Mouse (Mus musculus): ENCODE measurements around the gene Gramd1b.

The Gramd1b gene

DNA sequence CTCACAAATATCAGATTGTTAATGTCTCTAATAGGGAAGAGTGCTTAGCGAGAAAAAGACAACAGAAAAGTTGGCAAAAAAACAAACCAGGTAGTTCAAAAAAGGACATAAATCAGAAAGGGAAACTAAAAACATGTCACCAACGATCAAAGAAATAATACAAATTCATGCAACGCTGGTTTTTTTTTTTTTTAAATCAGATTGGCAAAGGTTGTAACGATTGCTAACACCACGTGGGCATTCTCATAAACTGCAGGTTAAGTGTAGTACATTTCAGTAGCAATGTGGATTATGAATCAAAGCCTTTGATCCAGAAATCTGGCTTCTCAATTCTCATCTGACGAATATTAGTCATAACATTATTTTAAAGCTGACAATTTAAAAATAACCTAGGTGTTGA, 169.2 kb downstream of the Gramd1b start:
- no peak for DNase-seq (ENCODE audit: low spot score)

DNA sequence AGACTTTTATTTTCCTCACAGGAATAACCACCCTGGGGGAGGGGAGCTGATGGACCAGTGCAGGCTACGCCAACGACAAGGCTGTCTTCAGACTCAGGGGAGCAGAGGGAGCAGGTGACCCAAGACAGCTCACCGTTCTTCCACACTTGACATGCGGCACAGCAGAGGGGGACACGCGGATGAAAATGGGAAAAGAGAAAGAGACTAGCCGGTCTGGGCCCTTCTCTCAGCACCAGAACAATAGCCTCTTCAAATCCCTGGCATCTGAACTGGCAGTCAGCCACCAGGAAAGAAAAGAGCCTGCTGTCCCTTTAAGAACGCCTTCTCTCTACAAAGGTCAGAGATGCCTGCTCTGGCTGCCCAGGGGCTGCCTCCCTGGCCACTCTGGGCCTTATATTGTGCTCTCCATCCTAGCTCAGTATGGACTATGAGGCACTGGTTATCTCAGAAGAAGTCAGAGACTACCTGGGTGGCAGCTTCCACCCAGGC, 172.7 kb downstream of the Gramd1b start:
- no peak for DNase-seq (ENCODE audit: low spot score)

DNA sequence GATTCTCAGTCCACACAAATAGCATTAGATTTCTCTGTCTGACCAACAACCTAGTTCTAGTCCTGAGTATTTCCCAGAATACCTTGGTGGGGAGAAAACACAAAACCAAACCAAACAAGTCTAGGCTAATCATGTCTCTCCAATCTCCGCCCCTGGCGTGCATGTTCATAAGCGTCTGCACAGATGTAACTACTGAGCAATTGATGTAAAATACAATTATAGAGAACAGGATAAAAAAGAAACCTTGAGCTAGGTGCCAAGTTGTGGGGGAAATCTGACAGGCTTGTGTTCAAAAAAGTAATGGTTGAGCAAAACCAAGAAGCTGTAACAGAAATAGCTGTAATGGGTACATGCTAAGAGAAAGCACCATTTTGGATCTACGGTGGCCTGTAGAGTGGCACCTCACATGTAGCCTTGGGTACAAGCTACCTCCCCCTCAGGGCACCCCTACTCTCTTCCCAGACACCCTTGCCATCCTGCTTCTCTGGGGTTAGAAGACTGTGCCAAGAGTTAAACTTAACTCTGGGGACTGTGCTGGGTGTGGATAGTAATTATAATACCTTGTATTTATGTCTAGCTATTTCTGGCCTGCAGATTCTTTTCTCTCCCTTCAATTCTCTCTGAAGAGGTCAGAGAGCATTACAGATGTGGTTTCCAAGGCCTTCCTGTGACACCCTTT, 174.3 kb downstream of the Gramd1b start:
- no peak for DNase-seq (ENCODE audit: low spot score)

DNA sequence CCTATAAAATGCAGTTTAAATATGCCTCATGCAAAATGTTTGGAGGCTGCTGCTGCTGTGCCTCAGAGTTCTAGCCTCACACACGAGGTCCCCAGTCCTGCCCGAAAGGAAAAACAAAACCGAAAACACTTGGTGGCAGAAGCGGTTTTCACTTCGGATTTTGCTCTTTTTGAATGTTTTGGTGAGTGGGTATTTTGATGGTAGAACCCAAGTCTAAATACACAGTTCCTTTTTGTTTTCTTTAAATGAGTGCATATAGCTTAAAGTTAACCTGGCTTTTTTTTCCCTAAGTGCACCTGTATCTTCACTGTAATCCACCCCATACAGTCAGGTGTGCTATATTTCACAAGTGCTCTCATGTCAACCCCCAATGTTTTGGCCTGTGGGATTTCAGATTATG, 174.8 kb downstream of the Gramd1b start:
- DNase-seq (ENCODE audit: low spot score), result no peak

DNA sequence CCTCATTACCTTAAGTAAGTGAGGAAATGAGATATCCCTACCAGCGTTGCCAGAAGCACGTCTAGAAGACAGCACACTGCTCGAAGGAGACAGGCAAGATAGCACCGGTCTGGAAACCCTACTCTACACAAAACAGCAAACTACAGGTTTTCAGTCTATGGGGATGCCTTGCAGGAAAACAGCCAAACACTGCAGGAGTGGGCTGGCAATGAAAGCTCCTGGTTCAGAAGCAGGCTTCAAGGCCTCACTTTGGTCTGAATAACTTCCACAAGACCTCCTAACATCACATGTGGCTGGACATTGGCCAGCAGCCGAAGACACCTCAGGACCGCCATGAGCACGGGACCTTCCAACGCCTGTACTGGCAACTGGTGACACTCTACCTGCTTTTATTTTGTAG, 175.8 kb downstream of the Gramd1b start:
- DNase-seq (ENCODE audit: low spot score), result no peak

DNA sequence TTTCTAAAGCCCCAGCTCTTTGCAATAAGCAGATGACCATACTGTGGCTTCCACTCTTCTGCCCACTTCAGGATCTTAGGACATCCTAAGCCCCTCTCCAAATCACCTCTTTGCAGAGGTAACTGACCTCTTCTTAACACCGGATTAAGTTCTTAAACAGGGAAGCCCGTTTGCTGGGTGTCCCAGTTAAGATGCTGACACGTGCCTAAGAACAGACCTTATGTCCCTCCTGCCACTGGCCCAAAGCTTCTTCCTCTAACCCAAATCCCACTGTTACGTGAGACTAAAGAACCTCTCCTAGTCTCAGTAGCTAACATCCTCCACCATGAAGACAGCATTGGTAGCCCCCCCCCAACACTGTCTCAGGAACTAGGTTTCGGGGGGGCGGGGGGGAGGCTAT, 177.6 kb downstream of the Gramd1b start:
- no peak for DNase-seq (ENCODE audit: low spot score)

DNA sequence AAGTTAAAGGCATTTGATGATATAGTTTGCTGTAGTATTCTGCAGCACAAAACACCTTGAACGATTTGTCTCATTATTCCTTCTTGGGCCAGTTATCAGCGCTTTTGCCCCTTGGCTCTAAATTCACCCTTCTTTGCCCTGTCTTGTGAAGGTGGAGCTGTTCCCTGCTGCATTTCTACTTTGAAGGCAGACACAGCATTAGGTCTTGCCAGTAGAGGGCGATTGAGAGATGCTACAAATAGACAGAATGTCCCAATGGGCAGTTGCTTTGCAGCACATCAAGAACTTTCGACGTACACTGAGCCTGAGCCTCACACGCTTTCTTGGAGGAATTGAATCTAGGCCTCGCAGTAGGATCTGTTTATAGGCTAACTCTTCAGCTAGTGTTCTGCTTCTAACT, 180.5 kb downstream of the Gramd1b start:
- peak; percentile 70 for DNase-seq (ENCODE audit: low spot score)

DNA sequence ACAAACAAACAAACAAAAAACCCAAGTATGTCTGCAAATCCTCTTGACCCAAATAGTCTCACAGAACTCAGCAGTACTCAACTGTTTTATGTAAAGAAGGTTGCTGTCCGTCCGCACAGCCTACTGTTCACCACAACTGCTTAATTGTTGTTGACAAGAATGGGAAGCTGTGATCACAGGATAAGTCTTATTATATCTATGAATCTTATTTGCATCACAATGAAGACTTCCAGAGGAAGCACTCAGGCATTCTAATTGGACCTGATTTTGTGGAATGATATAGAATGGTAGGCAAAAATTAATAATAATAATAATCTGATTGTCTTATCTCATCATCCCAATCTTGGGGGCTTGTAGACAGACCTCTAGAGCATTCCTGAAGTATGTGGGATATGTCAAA, 181.1 kb downstream of the Gramd1b start:
- no peak for DNase-seq (ENCODE audit: low spot score)

DNA sequence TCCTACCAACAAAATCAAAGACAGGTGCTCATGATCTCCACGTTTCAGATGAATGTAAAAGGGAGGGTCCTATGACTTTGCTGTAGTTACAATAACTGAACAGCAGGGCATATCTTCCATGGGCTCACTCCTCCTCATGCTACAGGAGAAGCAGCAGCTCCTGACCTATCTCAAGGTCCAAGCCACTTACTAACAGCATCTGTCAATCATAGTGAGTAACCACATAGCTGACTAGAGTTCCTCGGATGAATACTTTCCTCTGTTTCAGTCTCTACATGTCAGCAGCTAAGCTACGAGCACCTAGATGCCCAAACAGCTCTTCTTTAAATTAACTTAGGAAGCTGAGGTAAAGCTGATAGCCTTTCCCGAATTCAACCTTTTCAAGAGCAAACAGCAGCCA, 181.6 kb downstream of the Gramd1b start:
- DNase-seq (ENCODE audit: low spot score), result no peak

DNA sequence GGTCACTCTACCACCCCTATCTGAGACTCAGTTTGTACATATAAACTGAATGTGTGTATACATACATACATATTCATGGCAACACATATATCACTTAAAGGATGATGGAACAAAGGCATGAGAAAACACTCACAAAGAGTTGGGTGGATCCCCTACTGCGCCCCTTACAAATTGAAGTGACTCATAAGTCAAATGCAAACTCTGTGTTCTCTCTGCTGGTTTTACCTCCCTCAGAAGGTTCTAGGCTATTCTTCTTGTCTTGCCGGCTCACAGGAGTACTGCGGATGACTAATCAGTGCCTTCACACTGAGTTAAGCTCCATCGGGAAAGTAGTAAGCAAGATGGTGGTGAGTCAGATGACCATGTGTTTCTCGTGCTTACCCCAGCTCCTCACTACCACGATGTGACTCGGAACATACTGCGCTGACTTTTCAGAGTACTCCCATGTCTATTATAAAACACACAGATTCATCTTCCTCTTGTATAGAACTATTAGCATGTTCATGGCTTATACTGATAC, 182.4 kb downstream of the Gramd1b start:
- no peak for DNase-seq (ENCODE audit: low spot score)

DNA sequence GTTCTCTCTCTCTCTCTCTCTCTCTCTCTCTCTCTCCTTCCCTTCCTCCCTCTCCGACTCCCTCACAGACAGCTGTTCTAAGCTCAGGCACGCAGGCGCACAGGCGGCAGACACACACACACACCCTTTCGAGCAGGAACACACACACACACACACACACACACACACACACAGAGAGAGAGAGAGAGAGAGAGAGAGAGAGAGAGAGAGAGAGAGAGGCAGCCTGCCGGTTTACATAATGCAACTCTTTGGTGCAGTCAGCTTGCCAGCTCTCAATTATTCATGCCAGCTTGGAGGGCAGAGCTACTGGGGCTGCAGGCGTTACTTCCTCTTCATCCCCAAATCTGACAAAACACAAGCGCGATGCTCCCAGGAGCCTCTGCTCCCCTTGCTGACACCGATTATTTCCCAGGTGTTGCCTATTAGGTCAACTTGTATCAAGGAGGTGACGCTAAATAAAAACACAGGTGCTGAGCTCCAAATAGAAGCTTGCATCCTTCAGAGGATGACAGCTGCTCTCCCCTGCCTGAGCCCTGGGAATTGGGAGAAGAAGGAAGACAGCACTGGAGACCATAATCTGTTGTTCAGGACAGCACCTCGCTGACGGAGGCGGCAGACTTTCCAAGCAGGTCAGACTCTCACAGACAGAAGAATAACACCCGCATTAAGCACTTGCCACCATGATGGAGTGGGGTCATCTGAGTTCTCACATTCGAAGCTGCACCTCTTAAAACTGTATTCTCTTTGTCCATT, 184.8 kb downstream of the Gramd1b start:
- peak; percentile 32 for DNase-seq (ENCODE audit: low spot score)

DNA sequence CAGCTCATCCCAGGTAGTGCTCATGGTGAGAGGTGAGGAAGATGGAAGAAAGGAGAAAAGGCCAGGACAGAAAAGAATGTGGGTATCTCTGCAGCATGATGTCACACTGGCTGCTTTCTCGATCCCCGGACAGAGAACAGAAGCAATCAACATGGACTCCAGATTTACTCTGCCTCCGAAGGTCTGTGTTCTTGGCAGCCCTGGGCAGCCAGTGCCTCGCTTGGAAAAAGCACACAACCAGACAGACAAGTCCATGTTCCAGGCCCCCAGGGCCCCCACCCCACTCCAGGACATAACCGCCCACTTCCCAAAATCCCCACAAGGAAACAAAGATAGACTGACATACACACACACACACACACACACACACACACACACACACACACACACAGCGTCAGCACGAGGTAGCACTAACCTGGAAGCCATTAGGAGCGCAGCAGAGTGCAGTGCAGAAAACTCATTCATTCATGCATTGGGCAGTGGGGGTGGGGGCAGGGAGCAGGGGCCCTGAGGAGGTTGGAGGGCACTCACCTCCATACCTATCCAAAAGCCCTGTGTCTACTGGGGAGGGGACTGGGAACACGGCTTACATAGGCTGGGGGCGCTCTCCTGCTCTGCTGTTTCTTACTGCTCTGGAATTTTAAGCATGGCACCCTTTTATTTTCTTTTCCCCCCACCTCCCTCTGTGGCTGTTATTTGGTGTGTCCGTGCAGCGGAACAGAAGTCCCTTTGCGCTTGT, 185.5 kb downstream of the Gramd1b start:
- DNase-seq (ENCODE audit: low spot score), result no peak

DNA sequence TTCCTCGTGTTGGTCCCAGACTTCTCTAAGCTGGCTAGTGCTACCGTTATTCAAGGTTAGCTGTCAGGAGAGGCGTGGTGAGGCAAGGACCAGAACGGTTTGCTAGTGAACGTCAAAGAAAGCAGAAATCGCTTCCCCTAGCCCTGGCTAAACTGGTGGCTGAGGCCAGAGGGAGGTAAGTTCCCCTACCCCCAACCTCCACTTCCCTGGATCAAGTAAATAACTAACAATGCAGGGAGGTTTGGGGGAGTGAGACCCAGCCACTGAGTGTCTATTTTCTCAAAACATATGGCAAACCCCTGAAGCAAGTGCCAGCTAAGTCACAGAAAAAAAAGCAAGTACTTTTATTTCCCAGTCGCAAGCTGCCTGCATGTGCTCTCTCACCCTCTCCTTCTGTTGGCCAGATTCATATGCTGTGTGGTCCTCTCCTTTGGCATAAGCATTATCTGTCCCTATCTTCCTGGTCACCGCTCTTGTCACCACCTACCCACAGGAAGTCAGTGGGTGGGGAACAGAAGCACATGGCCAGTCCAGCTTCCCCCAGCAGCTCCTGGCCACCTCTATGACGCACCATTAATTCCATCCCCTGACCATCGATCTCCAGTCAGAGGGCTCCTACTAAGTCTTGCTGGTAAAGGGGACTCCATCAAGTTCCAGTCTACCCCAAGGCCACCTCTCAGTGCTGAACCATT, 186.2 kb downstream of the Gramd1b start:
- DNase-seq (ENCODE audit: low spot score), result no peak

DNA sequence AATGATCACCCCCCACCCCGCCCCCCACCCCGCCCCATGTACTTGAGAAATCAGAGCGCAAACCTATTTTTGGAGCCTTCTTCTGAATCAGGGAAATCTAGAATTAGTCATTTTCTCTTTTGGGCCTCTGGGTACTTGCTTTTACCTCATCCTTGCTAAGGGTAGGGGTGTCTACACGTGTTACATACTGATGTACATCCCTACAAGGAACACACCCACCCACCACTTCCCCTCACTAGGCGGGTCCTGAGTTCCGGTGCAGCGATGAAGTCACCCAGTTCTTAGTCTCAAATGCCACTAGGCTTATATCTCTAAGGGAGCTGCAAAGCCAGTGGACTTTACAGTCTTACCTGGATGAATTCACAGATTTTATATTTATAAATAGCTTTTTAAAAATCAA, 187.4 kb downstream of the Gramd1b start:
- DNase-seq (ENCODE audit: low spot score), result no peak

DNA sequence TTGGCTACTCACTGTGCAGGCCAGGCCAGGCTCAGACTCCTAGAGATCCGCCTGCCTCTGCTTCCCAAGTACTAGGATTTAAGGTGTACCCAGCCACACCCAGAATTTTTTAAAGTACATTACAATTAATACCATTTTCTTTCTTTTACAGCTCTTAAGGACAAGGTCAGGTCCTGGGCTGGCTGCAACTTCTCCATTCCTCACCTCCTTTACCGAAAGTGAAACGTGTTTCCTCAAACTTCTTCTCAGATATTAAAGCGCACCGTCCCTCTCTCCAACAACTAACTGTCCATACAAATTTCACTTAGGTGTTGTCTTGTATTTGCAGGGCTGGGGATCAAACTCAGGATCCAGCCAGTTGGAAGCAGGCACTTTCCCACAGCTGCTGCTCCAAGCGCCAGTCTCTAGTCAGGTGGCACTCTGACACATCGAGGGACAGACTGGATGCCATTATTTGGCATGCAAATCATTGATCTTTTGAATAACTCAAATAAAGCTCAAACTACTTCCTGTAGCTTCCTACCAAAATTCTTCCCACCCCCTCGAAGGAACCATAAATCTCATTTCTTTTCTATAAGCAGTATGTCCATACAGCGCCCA, 188.0 kb downstream of the Gramd1b start:
- no peak for DNase-seq (ENCODE audit: low spot score)

DNA sequence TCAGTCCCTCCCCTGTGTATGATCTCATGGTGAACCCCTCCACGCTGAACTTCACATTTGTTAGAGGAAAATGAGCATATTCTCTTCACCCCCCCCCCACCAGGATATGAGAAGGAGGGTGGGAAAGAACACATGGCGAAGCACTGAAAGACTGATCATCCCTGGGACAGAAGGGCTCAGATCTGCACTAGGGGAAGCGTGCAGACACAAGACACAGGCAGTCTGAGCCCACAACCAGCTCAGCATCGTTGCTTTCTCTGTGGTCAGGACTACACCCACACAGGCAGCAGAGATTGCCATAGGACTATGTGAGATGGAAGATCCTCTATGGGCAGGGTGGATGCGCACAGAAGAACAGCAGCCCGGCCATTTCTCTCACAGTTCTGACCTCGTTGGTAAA, 189.1 kb downstream of the Gramd1b start:
- DNase-seq (ENCODE audit: low spot score), result no peak

DNA sequence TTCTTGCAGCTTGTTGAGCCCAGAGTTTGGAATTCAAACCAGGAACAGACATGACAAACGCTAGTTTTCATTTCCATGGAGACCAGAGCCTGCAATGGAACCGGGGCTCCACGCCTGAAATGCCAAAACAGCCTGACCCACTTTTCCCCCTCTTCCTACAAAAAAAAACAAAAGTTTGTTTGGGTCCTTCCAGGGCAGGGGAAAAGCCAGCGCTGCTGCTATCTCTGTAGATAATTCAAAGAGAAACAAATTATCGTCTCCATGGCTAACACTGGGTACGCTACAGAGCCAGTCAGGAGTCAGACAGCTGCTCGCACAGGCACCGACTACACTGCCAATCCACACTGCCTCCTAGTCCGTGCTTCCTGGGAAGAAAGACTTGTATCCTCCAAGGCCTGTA, 191.6 kb downstream of the Gramd1b start:
- no peak for DNase-seq (ENCODE audit: low spot score)

DNA sequence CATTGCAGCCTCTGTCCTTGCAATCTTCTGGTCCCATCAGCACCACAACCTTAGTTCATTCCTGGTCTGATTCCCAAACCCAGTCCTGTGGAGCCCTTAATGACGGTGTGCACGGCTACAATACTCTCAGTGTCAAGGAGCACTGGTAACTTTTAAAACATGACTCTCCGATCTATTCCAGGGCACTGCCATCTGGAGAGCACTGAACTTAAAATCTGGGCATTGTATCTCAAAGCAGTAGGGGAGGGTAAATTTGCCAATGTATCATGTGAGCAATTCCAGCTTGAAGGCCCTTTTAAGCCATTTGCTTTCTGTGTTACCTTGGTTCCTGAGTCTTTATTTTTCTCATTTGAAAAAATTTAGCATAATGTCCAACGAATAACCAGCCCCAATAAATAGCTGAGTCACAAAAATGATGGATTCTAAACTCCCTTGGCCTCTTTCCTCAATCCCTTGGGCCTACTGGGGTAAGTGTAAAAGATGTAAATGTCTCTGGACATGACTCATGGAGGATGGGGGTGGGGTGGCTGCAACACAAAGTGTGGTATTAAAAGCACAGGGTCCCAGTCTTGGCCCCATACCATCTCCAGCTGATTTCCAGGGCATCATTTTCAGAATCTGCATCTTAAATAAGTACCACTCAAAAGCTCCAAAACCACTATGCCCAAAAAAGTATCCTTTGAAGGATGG, 193.9 kb downstream of the Gramd1b start:
- peak; percentile 37 for DNase-seq (ENCODE audit: low spot score)

DNA sequence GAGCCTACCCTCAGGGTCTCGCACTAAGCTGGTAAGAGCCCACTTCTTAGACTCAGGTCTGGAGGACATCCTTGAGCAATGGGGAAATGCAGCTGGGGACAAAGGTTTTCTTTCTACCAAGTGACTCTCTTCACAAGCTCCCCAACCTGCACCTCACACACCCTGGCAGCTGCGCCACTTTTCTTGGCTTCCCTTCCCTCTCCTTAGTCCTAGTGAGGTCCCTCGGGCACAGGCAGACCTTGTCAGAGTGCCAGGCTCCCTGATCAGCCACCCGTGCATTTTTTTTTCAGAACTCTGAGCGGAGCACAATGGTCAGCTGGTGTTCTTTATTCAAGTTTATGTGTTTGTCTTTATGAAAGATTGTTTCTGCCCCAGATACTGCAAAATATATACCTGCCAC, 194.5 kb downstream of the Gramd1b start:
- DNase-seq (ENCODE audit: low spot score), result peak; percentile 57

DNA sequence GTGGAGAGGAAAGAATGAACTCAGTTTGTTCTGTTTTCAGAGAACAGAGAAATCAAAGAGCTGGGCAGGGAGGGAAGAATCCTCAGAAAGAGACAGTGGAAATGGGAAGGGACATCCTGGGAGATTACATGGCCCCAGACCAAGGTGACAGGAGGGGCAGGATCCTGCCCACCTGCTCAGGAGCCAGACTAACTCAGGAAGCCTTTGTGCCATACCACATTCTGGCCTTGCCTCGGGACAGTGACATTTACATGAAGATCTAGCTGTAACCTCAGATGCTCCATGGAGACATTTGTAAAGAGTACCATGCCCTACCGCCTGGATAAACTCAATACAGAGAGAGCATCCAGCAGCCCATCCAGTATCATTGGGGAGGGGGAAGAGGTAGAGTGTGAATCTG, 196.6 kb downstream of the Gramd1b start:
- DNase-seq (ENCODE audit: low spot score), result no peak
